Mouse (Mus musculus): ENCODE measurements around the gene E130308A19Rik.
A peak's percentile ranks its signal among the peaks of the same experiment; 100 is the strongest.
"Not testable (repeated sequence)": the region's sequence is repeated elsewhere in the genome, so short reads cannot be mapped to it uniquely, and the experiment has no call there.

The E130308A19Rik gene

DNA sequence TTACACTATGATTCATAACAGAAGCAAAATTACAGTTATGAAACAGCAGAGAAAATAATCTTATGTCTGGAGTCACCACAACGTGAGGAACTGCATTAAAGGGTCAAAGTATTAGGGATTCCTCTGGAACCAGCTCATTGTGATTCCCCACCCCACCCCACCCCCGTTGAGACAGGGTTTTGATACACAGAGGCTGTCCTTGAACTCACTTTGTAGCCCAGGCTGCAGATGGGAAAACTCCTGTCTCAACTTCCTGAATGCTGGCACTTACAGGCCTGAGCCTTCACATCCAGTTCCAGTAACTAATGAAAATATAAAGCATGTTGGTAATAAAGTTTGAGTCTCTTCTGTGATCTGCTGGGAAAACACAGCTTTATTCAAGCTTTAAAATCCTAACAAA lies 159.4 kb downstream of the E130308A19Rik start:
- DNase-seq (ENCODE audit: low spot score) = no peak

DNA sequence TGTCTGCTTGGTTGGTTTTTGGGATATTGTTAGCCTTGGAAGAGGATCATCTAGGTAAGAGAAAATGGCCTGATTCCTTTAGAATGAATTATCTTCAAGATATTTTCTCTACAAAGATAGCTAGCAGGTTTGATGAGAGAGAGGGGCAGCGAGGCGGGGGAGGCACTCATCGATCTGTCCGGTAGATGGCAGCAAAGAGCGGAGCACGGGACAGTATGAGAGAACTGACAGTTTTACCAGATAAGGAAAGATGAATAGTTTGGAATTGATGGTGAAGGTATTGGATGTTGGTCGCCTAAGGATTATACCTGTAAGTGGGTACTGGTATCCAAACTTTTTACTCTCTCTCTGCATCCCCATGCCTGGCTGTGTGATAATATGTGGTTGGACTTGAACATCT lies 160.7 kb downstream of the E130308A19Rik start:
- DNase-seq (ENCODE audit: low spot score) = peak; percentile 71

DNA sequence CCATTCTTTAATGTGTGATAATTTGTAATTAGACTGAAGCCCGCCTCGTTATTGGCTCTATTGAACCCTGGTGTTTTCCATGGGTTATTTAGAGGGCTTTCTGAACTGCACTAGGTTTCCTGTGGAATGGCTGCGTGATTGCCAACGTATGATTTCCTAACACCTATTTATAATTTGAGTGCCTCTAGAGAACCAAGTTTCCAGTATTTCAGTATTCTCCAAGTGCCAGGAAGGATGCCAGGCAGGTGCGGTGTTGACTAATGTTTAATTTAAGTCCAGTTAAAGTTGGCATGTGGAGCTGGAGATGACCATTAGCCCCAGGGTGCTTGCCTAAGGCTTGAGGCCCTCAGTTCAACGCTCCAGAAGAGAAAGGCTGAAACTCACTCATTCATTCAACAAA lies 161.1 kb downstream of the E130308A19Rik start:
- no peak for DNase-seq (ENCODE audit: low spot score)

DNA sequence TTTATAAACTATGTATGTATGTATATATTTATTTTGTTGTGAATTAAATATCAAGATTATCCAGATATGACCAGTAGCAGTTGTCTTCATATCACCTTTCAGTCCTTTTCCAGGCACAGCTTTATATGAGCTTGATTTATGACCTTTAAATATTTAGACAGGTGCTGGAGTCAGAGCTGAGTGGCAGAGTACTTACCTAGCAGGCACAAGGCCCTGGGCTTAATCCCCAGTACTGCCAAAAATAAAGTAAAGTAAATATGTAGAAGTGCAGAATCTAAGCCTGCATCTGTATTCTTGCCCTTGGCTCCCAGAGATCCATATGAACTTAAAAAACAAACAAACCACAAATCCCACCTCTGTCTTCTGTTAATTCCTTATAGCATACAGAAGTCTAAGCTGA lies 163.0 kb downstream of the E130308A19Rik start:
- DNase-seq (ENCODE audit: low spot score) = no peak

DNA sequence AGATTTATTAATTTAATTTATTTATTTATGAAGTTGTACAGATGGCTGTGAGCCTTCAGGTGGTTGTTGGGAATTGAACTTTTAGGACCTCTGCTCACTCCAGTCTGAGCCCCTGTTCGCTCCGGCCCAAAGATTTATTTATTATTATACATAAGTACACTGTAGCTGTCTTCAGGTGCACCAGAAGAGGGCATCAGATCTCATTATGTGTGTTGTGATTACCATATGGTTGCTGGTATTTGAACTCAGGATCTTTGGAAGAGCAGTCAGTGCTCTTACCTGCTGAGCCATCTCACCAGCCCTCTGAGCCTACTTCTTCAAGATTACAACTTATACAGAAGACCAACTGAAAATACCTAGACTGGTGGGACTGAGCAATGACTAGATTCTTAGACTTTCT lies 167.6 kb downstream of the E130308A19Rik start:
- not testable (repeated sequence) for DNase-seq (ENCODE audit: low spot score)

DNA sequence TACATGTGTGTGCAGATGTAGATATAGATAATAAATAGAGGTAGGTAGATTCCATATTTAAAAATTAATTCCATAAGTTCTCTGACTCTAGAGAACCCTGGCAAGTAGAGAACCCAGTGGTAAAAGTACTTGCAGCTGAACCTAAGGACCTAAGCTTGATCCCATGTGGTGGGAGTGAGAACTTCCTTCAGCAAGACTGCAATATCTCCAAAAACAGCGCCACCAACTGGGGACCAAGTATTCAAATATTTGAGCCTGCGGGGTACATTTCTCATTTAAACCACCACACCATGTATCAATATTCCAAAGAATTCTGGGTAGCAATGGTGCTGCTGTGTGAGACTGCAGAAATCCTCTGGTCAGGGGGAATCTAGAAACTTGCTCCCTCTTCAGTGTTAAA lies 168.1 kb downstream of the E130308A19Rik start:
- no peak for DNase-seq (ENCODE audit: low spot score)

DNA sequence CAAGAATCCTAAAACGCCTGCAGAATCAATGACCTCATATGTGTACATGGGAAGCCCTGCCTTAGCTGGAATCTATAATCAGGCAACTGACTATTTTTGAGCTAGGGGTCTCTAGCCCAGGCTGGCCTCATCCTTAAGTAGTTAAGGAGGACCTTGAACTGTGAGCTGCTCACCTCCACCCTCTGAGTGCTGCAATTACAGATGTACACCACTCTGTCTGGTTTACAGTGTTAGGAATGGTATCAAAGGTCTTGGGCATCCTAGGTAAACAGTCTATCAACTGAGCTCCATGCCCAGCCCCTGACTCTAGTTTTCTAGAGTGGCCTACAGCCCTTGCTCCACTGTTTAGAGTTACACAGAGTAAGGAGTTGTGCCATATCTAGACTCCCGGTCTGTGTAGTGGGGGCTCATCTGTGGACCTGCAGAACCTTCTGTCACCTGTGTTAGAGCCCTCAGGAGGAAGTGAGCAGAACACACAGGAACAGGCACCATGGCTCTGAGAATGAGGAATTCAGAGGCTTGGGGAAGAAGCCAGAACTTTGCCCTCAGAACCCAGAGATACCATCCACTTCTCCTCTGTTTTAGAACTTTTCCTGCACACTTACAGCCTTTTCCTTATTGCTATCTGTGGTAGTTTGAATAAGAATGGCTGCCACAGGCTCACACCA lies 169.9 kb downstream of the E130308A19Rik start:
- DNase-seq (ENCODE audit: low spot score) = no peak

DNA sequence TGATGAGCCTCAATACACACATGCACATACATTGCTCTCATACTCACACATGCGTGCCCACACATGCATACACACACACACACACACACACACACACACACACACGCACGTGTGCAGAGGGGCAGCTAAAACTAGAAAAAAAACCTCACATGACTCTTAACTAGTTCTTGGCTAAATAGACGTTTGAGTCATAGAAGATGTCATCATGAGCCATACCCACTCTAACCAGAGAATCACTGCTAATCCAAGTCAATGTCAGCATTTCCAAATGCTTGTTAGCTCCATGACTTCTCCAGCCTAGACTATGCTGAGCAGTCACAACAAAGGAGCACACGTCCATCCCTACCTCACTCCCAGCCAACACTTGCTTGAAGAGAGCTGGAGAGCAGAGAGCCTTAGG lies 174.2 kb downstream of the E130308A19Rik start:
- DNase-seq (ENCODE audit: low spot score) = no peak

DNA sequence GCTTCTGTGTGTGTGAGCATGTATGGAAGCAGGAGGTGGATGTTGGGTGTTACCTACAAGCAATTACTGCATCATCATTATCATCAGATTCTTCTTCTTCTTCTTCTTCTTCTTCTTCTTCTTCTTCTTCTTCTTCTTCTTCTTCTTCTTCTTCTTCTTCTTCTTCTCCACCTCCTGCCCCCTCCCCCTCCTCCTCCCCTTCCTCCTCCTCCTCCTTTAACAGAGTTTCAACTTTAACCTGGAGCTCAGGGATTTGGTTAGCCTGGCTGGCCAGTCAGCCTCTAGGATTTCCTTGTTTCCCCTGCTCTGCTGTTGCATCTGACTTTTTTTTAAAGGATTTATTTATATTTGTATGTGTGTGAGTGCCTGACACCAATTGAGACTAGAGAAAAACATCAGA lies 175.5 kb downstream of the E130308A19Rik start, which contains the start of gene Inip:
TSS of gene Inip (minus strand) at position 101 of the 400 bp plus-strand sequence.
- no peak for DNase-seq (ENCODE audit: low spot score)

DNA sequence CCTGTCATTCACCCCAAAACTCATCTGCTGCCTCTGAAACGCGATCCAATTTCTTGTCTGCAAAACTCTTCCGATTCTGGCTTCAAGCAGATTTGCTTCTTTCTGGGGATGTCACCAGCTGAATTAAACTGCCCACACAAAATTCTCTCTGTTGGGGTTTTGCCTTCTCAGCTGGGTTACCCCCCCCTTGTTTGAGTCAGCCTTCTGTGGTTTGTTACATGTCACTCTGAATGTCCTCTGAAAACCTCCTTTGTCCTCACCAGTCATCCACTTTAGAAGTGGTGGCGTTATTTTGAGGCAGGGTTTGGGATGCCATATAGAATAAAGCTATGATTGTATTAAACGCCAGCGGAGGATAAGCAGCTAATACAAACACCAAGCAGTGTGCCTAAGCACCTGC lies 176.1 kb downstream of the E130308A19Rik start:
- no peak for DNase-seq (ENCODE audit: low spot score)

DNA sequence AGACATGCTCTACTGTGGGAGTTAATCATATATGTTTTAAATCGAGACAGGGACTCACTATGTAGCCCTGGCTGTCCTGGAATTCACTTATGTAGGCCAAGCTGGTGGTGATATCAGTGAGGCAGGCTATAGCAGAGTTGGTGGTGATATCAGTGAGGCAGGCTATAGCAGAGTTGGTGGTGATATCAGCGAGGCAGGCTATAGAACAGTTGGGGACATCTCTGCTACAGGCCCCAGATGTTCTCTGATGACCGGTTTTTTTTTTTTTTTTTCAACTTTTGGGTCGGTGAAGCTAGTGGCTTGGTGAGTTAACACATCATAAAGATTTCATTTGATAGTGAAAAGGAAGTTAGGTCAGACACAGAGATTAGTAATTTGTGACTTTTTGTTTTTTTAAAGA lies 176.8 kb downstream of the E130308A19Rik start:
- DNase-seq (ENCODE audit: low spot score) = no peak

DNA sequence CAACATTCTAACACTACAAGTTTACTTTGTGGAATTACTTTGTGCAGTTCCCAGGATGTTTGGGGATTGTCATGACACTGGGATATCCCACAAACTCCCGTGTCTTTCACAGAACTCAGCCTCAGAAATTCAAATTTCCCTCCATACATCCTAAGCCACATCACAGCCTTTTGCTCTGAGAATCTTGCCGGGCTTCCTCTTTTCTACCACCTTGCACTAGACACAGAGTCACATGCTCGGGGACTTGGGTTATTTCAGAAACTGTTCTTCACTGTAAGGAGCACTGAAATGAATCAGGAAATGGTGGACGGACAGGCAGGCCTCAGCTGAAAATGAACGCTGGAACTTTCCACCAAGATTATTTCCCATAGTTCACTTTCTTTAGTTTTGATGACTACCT lies 177.3 kb downstream of the E130308A19Rik start:
- no peak for DNase-seq (ENCODE audit: low spot score)

DNA sequence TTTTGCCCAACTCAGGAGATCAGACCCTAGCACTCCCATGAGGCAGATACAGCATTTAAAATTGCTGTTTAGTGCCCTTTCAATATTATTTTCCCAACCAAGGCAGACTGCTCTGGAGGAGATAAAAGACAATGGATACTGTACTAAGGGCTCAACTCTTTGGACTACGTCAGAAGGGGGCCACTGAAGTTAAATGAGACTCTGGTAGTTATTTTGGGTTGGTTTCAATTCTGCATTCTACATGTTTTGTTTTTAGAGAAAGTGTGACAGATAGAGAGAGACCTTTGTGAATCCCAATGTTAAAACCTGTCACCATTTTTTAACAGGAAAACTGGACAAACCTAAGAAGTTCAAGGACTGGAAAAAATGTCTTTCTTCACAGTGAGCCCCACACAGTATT lies 178.7 kb downstream of the E130308A19Rik start:
- no peak for DNase-seq (ENCODE audit: low spot score)

DNA sequence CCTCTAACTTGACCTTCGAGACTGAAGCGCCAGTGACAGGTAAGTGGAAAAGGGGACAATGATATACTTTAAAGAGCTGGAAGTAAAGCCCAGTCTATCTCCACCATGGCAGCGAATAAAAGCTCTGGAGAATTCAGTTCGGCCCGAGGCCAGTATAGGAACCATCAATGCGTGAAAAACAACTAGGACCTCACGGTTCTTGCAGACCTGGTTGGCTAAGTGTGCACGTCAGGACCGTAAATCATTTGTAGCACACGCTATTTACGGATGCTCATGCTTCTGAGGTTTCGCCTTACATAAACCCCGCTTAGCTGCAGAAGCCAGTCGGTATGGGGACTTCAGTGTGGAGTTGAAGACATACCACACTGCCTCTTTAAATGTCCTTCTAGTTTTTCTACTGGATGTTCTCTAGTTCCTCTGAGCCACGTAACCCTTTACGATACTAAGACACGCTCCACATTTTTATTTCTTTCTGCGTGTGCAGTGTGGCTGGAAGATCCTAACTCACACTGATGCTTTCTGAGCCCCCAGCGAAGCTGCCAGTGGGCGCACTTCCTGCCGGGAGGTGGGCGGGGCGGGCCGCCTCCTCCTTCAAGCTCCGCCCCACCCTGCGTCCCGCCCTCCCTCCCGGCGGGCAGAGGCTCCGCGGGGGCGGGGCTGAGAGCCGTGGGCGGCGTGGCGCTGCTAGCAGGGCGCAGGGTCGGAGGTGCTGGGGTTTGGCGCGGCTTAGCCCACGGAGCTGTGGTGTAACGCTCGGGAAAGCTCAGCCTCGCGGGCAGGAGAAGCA lies 179.4 kb downstream of the E130308A19Rik start, which contains the start of gene Snx30:
TSS of gene Snx30 (plus strand) at position 660 of the 787 bp plus-strand sequence.
- DNase-seq (ENCODE audit: low spot score) = peak; percentile 77

DNA sequence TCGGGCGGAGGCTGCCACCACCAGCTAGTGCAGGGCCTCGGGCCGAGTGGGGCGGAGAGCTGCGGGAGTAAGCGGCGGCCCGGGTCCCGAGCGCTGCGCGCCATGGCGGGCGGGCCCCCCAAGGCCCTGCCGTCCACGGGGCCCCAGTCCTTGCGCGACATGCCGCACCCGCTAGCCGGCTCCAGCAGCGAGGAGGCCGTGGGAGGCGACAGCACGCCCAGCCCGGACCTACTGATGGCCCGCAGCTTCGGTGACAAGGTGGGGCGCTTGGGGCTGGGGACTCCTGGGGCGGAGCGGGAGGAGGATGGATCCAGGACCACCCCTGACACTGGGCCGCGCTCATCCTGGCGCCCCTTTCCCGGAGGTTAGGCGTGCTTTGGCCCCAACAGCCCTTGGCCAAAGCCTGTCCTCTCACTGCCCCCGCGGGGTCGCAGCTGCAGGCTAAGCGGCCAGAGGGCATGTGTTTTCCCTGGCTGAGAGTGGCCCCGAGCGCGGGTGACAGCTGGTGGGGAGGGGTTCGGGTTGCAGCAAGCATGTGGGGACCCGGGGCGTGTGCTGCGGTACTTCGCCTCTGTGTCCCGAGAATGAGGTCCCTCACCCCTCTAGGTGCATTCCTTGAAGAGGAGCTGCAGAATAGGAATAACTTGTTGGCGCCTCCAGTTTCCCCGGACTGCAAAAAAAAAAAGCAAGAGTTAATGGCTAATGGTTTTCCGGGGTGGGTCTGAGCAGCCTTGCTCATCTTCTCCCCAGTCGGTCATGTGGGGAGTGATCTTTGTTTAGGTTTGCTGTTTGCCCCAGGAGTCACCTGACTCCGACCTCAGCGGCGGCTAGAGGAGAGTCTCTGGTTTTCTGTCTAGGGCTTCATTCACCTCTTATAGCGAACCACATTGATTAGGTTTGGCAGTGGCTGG lies 180.2 kb downstream of the E130308A19Rik start:
- peak; percentile 32 for DNase-seq (ENCODE audit: low spot score)

DNA sequence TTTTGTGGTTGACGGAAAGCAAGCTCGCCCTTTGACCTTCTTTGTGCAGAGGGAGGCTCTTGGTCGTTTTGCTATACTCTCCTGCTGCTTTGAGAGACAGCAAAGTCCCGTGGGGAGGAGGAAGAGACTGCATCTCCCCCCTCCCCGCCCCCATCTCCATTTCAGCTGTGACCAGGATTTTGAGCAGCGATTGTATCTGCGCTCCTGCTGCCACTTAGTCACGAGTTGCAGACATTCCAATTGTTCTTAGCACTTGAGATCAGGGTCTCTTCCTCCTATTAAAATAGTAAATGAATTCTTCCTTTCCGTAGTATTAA lies 180.8 kb downstream of the E130308A19Rik start:
- DNase-seq (ENCODE audit: low spot score) = no peak

DNA sequence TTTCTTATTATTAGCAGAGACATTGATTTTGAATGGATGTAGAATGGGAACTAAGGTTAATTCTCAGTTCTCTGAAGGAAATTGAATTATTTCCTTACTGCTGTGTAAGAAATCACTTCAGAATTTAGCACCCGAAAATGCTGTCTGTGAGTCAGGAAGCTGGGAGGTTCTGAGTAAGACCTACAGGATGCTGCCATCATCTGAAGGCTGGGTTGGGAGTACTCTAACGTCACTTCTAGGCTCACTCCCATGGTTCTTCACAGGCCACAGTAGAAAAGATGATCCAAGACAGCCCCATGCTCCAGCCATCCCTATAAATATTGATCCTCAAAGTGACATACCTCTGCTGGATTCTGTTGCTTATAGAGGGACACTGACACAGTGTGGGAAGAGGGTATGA lies 181.5 kb downstream of the E130308A19Rik start:
- DNase-seq (ENCODE audit: low spot score) = no peak

DNA sequence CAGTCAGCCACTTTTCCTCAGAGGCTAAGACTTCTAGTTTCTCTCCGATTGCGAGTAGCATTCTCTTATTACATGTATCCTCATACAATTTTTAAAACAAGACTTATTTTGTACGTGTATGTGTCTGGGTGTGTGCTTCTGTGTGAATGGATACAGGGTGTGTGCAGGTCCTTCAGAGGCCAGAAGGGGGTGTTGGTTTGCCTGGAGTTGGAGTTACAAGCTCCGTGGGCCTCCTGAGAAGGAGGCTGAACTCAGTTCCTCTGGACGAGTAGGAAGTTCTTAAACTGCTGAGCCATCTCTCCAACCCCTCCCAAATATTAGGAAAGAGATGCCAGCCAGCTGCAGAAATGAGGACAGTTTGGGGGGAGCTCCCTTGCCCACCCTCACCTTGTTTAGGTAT lies 182.4 kb downstream of the E130308A19Rik start:
- DNase-seq (ENCODE audit: low spot score) = no peak

Measured in adipocyte (in vitro differentiated cells).